Mouse (Mus musculus): ENCODE data around the gene Irak3.
A peak's percentile ranks its signal among the peaks of the same experiment; 100 is the strongest.
"Not testable (repeated sequence)": the region's sequence is repeated elsewhere in the genome, so short reads cannot be mapped to it uniquely, and the experiment has no call there.

Irak3 gene

GRCm38 (mm10) chr10:120201961-120202402 lies at the start of gene Irak3:
Gene Irak3, minus strand, starts transcription at chr10:120202130.
- peak; percentile 93 for DNase-seq

- DNase-seq = no peak
Measured at GRCm38 (mm10) chr10:120250911-120251683, 49.2 kb upstream of the Irak3 start.

GRCm38 (mm10) chr10:120246994-120247750 lies 45.2 kb upstream of the Irak3 start:
- peak; percentile 14 for DNase-seq

- DNase-seq = no peak
Measured at GRCm38 (mm10) chr10:120245681-120246080, 43.8 kb upstream of the Irak3 start.

- DNase-seq = no peak
Measured at GRCm38 (mm10) chr10:120242421-120242820, 40.5 kb upstream of the Irak3 start.

- no peak for DNase-seq
Measured at GRCm38 (mm10) chr10:120239476-120239875, 37.5 kb upstream of the Irak3 start.

- DNase-seq = no peak
Measured at GRCm38 (mm10) chr10:120238241-120238640, 36.3 kb upstream of the Irak3 start.

- DNase-seq = no peak
Measured at GRCm38 (mm10) chr10:120236855-120237254, 34.9 kb upstream of the Irak3 start.

GRCm38 (mm10) chr10:120233655-120234367 lies 31.9 kb upstream of the Irak3 start:
- DNase-seq = peak; percentile 74

- DNase-seq = peak; percentile 78
Measured at GRCm38 (mm10) chr10:120231718-120232117, 29.8 kb upstream of the Irak3 start.

GRCm38 (mm10) chr10:120226871-120227661 lies 25.1 kb upstream of the Irak3 start, which contains the start of gene Llph:
Gene Llph, plus strand, starts transcription at chr10:120227070.
- DNase-seq = peak; percentile 76

GRCm38 (mm10) chr10:120220776-120221175 lies 18.8 kb upstream of the Irak3 start:
- DNase-seq = no peak

GRCm38 (mm10) chr10:120219578-120220359 lies 17.8 kb upstream of the Irak3 start:
- no peak for DNase-seq

- DNase-seq = no peak
Measured at GRCm38 (mm10) chr10:120218996-120219395, 17.1 kb upstream of the Irak3 start.

GRCm38 (mm10) chr10:120217099-120217498 lies 15.2 kb upstream of the Irak3 start:
- not testable (repeated sequence) for DNase-seq

GRCm38 (mm10) chr10:120210096-120210495 lies 8.2 kb upstream of the Irak3 start:
- no peak for DNase-seq

- DNase-seq = no peak
Measured at GRCm38 (mm10) chr10:120209539-120209925, 7.6 kb upstream of the Irak3 start.

- DNase-seq = peak; percentile 92
Measured at GRCm38 (mm10) chr10:120208575-120209538, 6.9 kb upstream of the Irak3 start.

GRCm38 (mm10) chr10:120208015-120208414 lies 6.1 kb upstream of the Irak3 start:
- DNase-seq = no peak

- DNase-seq = no peak
Measured at GRCm38 (mm10) chr10:120204591-120205210, 2.8 kb upstream of the Irak3 start.
